Mouse (Mus musculus) thymus, adult 2 months (tissue): ENCODE data around the gene Unkl. TPM values are rescaled to one million over a fixed set of nuclear protein-coding genes. Genes with fewer than 3 reads are reported as not detected.

Experiments used
- DNase-seq: peaks from one replicate; pipeline ENCODE4 v3.0.0; 2021
- H3K27ac ChIP-seq: fragments of 200-500 bp; 2 replicates; pipeline ENCODE4 v1.5.1; 2012; ENCODE audit warnings: low read length, control low read depth; ENCODE audit not compliant: control insufficient read depth, insufficient read depth
- H3K27me3 ChIP-seq: fragments of 200-500 bp; 2 replicates; pipeline ENCODE4 v1.6.1; 2012; ENCODE audit warnings: mild to moderate bottlenecking, low read length, moderate library complexity, mixed read lengths; ENCODE audit not compliant: control insufficient read depth, insufficient read depth
- H3K36me3 ChIP-seq: fragments of 200-500 bp; 2 replicates; pipeline ENCODE4 v1.6.1; 2012; ENCODE audit warnings: mild to moderate bottlenecking, low read length, moderate library complexity; ENCODE audit not compliant: control insufficient read depth, insufficient read depth
- H3K4me1 ChIP-seq: fragments of 200-500 bp; replicated peaks from 2 replicates; pipeline ENCODE4 v1.6.1; 2012; ENCODE audit warnings: low read length; ENCODE audit not compliant: control insufficient read depth, insufficient read depth
- H3K4me3 ChIP-seq: fragments of 200-500 bp; 2 replicates; pipeline ENCODE4 v1.5.1; 2012; ENCODE audit warnings: mild to moderate bottlenecking, low read length, control low read depth, moderate library complexity; ENCODE audit not compliant: control insufficient read depth, insufficient read depth
- CTCF ChIP-seq: fragments of 200-500 bp; IDR thresholded peaks from 2 replicates; pipeline ENCODE4 v1.5.1; 2012; ENCODE audit warnings: mild to moderate bottlenecking, control low read depth, low read length, moderate library complexity, borderline replicate concordance; ENCODE audit not compliant: control insufficient read depth, poor library complexity, insufficient read depth; ENCODE audit errors: extremely low read depth
- POLR2A ChIP-seq: fragments of 200-500 bp; IDR thresholded peaks from 2 replicates; pipeline ENCODE4 v1.6.1; 2012; ENCODE audit warnings: mild to moderate bottlenecking, low read length, control low read depth, moderate library complexity; ENCODE audit not compliant: control insufficient read depth, poor library complexity, insufficient read depth; ENCODE audit errors: extremely low read depth
- WGBS: fragments of 180-500 bp; shearing (Covaris S2); methylation state at CpG from one replicate; pipeline ENCODE4 v1.1.7; 2018; 5-methylcytosine and 5-hydroxymethylcytosine counted together
- polyA plus RNA-seq: library from polyadenylated mRNA; depleted of rRNA; stranded (reverse); fragments of >200 nt; gene quantifications from 2 replicates; pipeline ENCODE4 v1.2.3, GENCODE M21; 2012

Unkl gene
- polyA plus RNA-seq, 1 experiment, result 60.1 TPM

- H3K4me3 ChIP-seq, result no peak overlapping the region
Observed at GRCm38 (mm10) chr17:25270795-25271335, 82.7 kb downstream of the Unkl start.

GRCm38 (mm10) chr17:25272326-25272725, 84.1 kb downstream of the Unkl start:
- Histone ChIP-seq H3K27ac (peak overlapping the region; percentile 53), H3K4me3 (peak overlapping the region; percentile 99), H3K27me3 (no peaks in the 10 kb centered on the region), H3K36me3 (peaks cover 18% of the 10 kb centered on the region), H3K4me1 (peaks cover 17% of the 10 kb centered on the region)
- TF ChIP-seq POLR2A (no peak), CTCF (no peak)
- WGBS, result under 1% methylated on average over 10 of the region's 10 CpGs
- DNase-seq, result no peak

More at GRCm38 (mm10) chr17:25270795-25271335, 82.7 kb downstream of the Unkl start:
- DNase-seq, result no peak
- Histone ChIP-seq H3K27me3 (no peaks in the 10 kb centered on the region), H3K36me3 (peaks cover 32% of the 10 kb centered on the region), H3K27ac (no peak overlapping the region), H3K4me1 (peaks cover 17% of the 10 kb centered on the region)
- WGBS, result 86% methylated on average over 2 of the region's 2 CpGs
- TF ChIP-seq POLR2A, result no peak
- TF ChIP-seq CTCF, result no peak

- H3K27ac ChIP-seq, result peak overlapping the region; percentile 84
- peak; percentile 78 for DNase-seq
- TF ChIP-seq CTCF (peak; percentile 43; the same call in 1 of the 2 replicates), POLR2A (peak; percentile 87)
Observed at GRCm38 (mm10) chr17:25272951-25273705, 84.9 kb downstream of the Unkl start.

GRCm38 (mm10) chr17:25273706-25274501, 85.7 kb downstream of the Unkl start:
- peaks cover 17% of the 10 kb centered on the region for H3K4me1 ChIP-seq
- peak; percentile 92 for DNase-seq
- WGBS, result 1% methylated on average over 45 of the region's 45 CpGs
- peak overlapping the region; percentile 84 for H3K27ac ChIP-seq
- peaks cover 2% of the 10 kb centered on the region for H3K36me3 ChIP-seq
- no peaks in the 10 kb centered on the region for H3K27me3 ChIP-seq
- peak overlapping the region; percentile 99 for H3K4me3 ChIP-seq
- TF ChIP-seq CTCF, result peak; percentile 97
- no peak for TF ChIP-seq POLR2A

More at GRCm38 (mm10) chr17:25272951-25273705, 84.9 kb downstream of the Unkl start:
- Histone ChIP-seq H3K27me3 (no peaks in the 10 kb centered on the region), H3K4me3 (peak overlapping the region; percentile 99), H3K36me3 (peaks cover 10% of the 10 kb centered on the region), H3K4me1 (peaks cover 17% of the 10 kb centered on the region)
- WGBS, result under 1% methylated on average over 92 of the region's 92 CpGs

GRCm38 (mm10) chr17:25274571-25275346, 86.6 kb downstream of the Unkl start, which contains the start of gene Ube2i:
Gene Ube2i, minus strand, starts transcription at chr17:25274622.
- no peak for DNase-seq
- Histone ChIP-seq H3K36me3 (no peaks in the 10 kb centered on the region), H3K4me3 (peak within 1 kb of the TSS; percentile 99), H3K27me3 (no peaks in the 10 kb centered on the region), H3K4me1 (peaks cover 17% of the 10 kb centered on the region), H3K27ac (peak within 1 kb of the TSS; percentile 84)
- 92% methylated on average over 9 of the region's 9 CpGs for WGBS
- no peak for TF ChIP-seq POLR2A
- TF ChIP-seq CTCF, result no peak
